Mouse (Mus musculus): ENCODE results near the gene Ect2. TPM values are rescaled to one million over a fixed set of nuclear protein-coding genes. Genes with fewer than 3 reads are reported as not detected.

Ect2 gene
- polyA plus RNA-seq, 1 experiment from 2014 or later: 69.8 TPM

DNA sequence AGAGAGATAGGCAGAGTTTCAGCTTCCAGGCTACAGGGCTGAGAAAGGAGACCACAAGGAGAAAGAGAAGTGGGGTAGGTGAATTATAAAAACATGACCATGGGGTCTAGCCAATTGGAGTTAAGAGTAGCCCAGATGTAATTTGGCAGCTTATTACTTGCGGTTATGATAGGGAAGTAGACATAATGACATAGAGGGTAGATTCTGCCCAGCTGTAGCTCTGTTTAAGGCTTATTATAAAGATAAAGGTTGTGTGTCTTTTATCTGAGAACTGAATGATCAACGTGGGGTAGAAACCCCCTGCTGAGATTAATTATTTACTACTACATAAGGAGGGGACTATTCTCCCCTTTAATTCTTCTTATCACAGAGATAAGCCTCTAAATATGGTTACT lies 8.7 kb upstream of the Ect2 start:
- Histone ChIP-seq H3K4me2 (replicated peaks; ENCODE audit: low read depth, low read length) (no peak overlapping the region), H3K4me1 (ENCODE audit: control insufficient read depth, insufficient read depth, low read length) (no peaks in the 10 kb centered on the region), H3K36me3 (ENCODE audit: control insufficient read depth, insufficient read depth, low read length) (no peaks in the 10 kb centered on the region), H3K27ac (ENCODE audit: low read depth, low read length) (no peak overlapping the region), H3K9ac (ENCODE audit: low read depth, low read length) (no peak overlapping the region), H3K9me3 (ENCODE audit: control insufficient read depth, low read length) (no peaks in the 10 kb centered on the region), H3K4me3 (ENCODE audit: low read length) (no peak overlapping the region), H3K27me3 (ENCODE audit: control insufficient read depth, insufficient read depth, low read length) (no peaks in the 10 kb centered on the region)
- ATAC-seq (ENCODE audit: low FRiP score, low TSS enrichment): no peak
- WGBS: 66% methylated on average over 2 of the region's 2 CpGs

GRCm38 (mm10) chr3:27161645-27162409 lies 8.1 kb upstream of the Ect2 start:
- H3K27ac ChIP-seq (ENCODE audit: low read depth, low read length): no peak overlapping the region
- H3K4me2 ChIP-seq (replicated peaks; ENCODE audit: low read depth, low read length): no peak overlapping the region
- no peaks in the 10 kb centered on the region for H3K27me3 ChIP-seq (ENCODE audit: control insufficient read depth, insufficient read depth, low read length)
- no peaks in the 10 kb centered on the region for H3K9me3 ChIP-seq (ENCODE audit: control insufficient read depth, low read length)
- WGBS: 83% methylated on average over 6 of the region's 6 CpGs
- H3K9ac ChIP-seq (ENCODE audit: low read depth, low read length): no peak overlapping the region
- H3K4me3 ChIP-seq (ENCODE audit: low read length): no peak overlapping the region
- ATAC-seq (ENCODE audit: low FRiP score, low TSS enrichment): no peak
- no peaks in the 10 kb centered on the region for H3K36me3 ChIP-seq (ENCODE audit: control insufficient read depth, insufficient read depth, low read length)
- H3K4me1 ChIP-seq (ENCODE audit: control insufficient read depth, insufficient read depth, low read length): no peaks in the 10 kb centered on the region

- Histone ChIP-seq H3K9me3 (ENCODE audit: control insufficient read depth, low read length) (no peaks in the 10 kb centered on the region), H3K4me3 (ENCODE audit: low read length) (no peak overlapping the region), H3K27me3 (ENCODE audit: control insufficient read depth, insufficient read depth, low read length) (no peaks in the 10 kb centered on the region), H3K36me3 (ENCODE audit: control insufficient read depth, insufficient read depth, low read length) (no peaks in the 10 kb centered on the region), H3K9ac (ENCODE audit: low read depth, low read length) (no peak overlapping the region), H3K4me1 (ENCODE audit: control insufficient read depth, insufficient read depth, low read length) (peaks cover 7% of the 10 kb centered on the region; the same call in 1 of the 2 replicates), H3K27ac (ENCODE audit: low read depth, low read length) (no peak overlapping the region), H3K4me2 (replicated peaks; ENCODE audit: low read depth, low read length) (no peak overlapping the region)
- ATAC-seq (ENCODE audit: low FRiP score, low TSS enrichment): no peak
- WGBS: 60% methylated on average over 4 of the region's 4 CpGs
Measured at GRCm38 (mm10) chr3:27158910-27159309, 5.2 kb upstream of the Ect2 start.

DNA sequence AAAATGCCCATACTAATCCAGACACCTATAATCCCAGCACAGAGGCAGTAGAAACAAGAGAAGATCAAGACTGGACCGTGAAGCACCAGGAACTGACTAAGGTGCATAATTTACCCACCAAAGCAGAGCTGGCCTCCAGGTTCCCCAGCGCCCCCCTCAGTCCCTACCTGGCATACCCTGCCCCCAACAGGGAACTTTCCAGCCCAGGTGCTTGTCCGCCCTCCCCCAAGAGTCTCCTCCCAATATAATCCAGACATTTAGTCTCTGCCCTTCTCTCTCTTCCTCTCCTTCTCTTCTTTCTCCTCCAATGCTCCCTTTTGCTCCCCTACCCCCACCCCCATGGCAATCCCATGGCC lies 2.9 kb upstream of the Ect2 start:
- H3K4me2 ChIP-seq (replicated peaks; ENCODE audit: low read depth, low read length): no peak overlapping the region
- no peak for ATAC-seq (ENCODE audit: low FRiP score, low TSS enrichment)
- no peak overlapping the region for H3K27ac ChIP-seq (ENCODE audit: low read depth, low read length)
- H3K27me3 ChIP-seq (ENCODE audit: control insufficient read depth, insufficient read depth, low read length): no peaks in the 10 kb centered on the region
- WGBS: 66% methylated on average over 3 of the region's 3 CpGs
- H3K9me3 ChIP-seq (ENCODE audit: control insufficient read depth, low read length): no peaks in the 10 kb centered on the region
- no peak overlapping the region for H3K9ac ChIP-seq (ENCODE audit: low read depth, low read length)
- no peaks in the 10 kb centered on the region for H3K36me3 ChIP-seq (ENCODE audit: control insufficient read depth, insufficient read depth, low read length)
- no peak overlapping the region for H3K4me3 ChIP-seq (ENCODE audit: low read length)
- peaks cover 14% of the 10 kb centered on the region for H3K4me1 ChIP-seq (ENCODE audit: control insufficient read depth, insufficient read depth, low read length)

DNA sequence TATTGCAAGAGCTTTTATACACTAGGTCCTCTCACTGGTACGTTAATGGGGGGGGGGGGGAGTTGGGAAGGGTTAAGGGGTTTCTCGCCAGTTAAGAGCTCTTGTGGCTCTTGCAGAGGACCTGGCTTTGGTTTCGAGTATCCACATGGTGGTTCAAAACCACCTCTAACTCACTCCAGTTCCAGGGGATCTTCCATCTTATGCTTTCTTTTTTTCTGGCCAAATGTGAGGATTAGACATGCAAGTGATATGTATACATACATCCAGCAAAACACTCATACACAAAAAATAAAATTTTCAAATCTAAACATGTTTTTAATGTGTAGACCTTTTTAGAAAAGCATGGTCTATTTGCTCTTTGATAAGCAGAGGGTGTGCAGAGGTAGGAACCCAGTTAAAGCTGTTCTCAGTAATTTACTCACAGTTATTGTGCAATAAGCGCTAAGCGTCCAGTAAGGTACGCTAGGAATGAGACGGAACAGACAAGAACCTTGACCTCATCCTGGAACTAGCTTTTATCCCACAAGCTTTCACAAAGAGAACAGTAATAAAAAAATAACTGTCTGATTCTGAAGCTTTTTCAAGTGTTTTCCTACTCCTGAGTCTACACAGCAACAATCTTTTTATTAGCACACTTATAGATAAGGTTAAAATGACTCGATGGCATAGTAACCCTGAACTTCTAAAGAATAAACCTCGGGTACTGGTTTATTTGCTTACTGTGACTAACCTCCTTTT lies 2.3 kb upstream of the Ect2 start:
- Histone ChIP-seq H3K27me3 (ENCODE audit: control insufficient read depth, insufficient read depth, low read length) (no peaks in the 10 kb centered on the region), H3K4me3 (ENCODE audit: low read length) (no peak overlapping the region), H3K9me3 (ENCODE audit: control insufficient read depth, low read length) (no peaks in the 10 kb centered on the region), H3K27ac (ENCODE audit: low read depth, low read length) (no peak overlapping the region; the same call in 1 of the 2 replicates), H3K36me3 (ENCODE audit: control insufficient read depth, insufficient read depth, low read length) (no peaks in the 10 kb centered on the region), H3K4me1 (ENCODE audit: control insufficient read depth, insufficient read depth, low read length) (peaks cover 15% of the 10 kb centered on the region), H3K4me2 (replicated peaks; ENCODE audit: low read depth, low read length) (no peak overlapping the region), H3K9ac (ENCODE audit: low read depth, low read length) (no peak overlapping the region)
- WGBS: 73% methylated on average over 9 of the region's 9 CpGs
- no peak for ATAC-seq (ENCODE audit: low FRiP score, low TSS enrichment)

DNA sequence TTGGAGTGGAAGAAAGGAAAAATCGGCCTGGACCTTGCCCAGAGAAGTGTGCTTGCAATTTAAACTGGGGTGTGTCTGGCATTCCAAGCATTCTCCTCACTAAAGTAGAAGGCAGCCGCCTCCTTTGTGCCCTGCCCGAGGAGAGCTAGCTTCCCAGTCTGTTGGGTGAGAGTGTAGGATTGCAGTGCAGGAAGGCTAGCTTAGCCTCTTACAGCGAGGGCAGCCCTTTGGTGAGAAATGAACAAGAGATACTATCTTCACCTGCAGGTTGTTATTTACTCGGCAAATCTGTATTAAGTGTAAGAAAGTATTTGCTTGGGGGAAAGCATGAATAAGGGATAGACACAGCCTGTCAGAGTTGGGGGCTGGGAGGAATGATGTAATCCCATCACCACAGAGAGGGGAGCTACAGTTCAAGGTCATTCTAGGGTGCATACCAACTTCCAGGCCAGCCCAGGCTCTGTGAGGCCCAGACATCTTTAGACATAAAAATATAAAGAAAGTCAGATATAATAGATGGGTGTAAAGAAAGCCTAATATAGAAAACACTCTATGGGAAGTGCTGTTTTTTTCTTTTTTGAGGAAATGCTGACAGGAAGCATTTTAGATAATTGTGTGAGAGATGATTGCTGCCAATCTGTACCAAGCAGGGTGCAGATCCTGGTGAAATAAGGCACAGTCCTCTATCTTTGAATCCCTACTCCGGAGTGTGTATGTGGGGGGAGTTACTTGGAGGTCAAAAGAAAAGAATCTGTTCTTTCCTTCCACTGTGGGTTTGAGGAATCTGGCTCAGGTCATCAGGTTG lies 1.6 kb upstream of the Ect2 start:
- no peak for ATAC-seq (ENCODE audit: low FRiP score, low TSS enrichment)
- H3K4me2 ChIP-seq (replicated peaks; ENCODE audit: low read depth, low read length): no peak overlapping the region

DNA sequence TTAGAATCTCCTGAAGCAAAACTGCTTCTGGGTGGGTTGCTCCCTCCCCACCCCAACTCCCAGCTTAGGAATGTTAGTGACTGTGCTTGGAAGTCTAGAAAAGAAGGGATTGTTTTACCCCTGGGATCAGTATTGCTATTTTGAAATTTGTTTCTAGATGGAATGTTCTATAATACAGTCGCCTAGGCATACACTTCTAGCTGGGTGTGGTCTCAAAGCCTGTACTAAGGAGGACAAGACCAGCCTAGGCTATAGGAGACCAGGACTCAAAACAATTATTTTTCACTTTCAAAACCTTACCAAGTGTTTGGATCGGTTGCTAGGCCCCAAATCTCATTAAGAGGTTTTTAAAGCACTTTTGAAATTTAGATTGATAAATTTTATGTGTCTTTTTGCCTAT lies 602 bp upstream of the Ect2 start:
- peak; percentile 20; the same call in 1 of the 2 replicates for ATAC-seq (ENCODE audit: low FRiP score, low TSS enrichment)
- no peak overlapping the region for H3K9ac ChIP-seq (ENCODE audit: low read depth, low read length)
- WGBS: 59% methylated on average over 2 of the region's 2 CpGs

More for the DNA sequence above, 1.6 kb upstream of the Ect2 start:
- Histone ChIP-seq H3K36me3 (ENCODE audit: control insufficient read depth, insufficient read depth, low read length) (no peaks in the 10 kb centered on the region), H3K9ac (ENCODE audit: low read depth, low read length) (no peak overlapping the region), H3K27ac (ENCODE audit: low read depth, low read length) (peak overlapping the region; percentile 33), H3K4me1 (ENCODE audit: control insufficient read depth, insufficient read depth, low read length) (peaks cover 15% of the 10 kb centered on the region), H3K9me3 (ENCODE audit: control insufficient read depth, low read length) (no peaks in the 10 kb centered on the region), H3K27me3 (ENCODE audit: control insufficient read depth, insufficient read depth, low read length) (no peaks in the 10 kb centered on the region), H3K4me3 (ENCODE audit: low read length) (no peak overlapping the region)
- 22% methylated on average over 6 of the region's 6 CpGs for WGBS

DNA sequence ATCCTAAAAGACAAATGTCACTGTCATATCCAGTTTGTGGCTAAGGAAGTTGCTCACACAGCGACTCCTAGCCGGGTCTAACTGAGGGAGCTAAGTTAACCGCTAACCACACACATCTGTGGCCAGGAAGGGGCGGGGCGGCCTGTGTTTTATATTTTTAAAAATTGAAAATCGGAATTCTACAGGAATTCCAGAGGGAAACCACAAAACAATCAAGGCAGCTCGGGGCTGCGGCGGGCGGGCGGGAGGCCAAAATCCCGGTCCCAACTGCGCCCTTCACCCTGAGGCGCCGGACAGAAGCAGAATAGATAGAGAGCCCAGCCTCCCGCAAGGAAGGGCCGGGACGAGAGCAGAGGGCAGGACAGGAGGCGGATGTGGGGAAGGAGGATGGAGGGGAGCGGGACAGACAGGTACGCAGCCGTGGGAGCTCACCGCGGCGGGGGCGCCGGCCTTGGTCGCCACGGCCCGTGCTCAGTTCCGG lies 447 bp downstream of the Ect2 start:
- Histone ChIP-seq H3K27ac (ENCODE audit: low read depth, low read length) (peak overlapping the region; percentile 86), H3K9ac (ENCODE audit: low read depth, low read length) (peak overlapping the region; percentile 89), H3K27me3 (ENCODE audit: control insufficient read depth, insufficient read depth, low read length) (no peaks in the 10 kb centered on the region), H3K36me3 (ENCODE audit: control insufficient read depth, insufficient read depth, low read length) (peaks cover 13% of the 10 kb centered on the region; the same call in 1 of the 2 replicates), H3K4me2 (replicated peaks; ENCODE audit: low read depth, low read length) (peak overlapping the region; percentile 62), H3K4me3 (ENCODE audit: low read length) (peak overlapping the region; percentile 93), H3K9me3 (ENCODE audit: control insufficient read depth, low read length) (no peaks in the 10 kb centered on the region), H3K4me1 (ENCODE audit: control insufficient read depth, insufficient read depth, low read length) (peaks cover 15% of the 10 kb centered on the region)
- peak; percentile 68 for ATAC-seq (ENCODE audit: low FRiP score, low TSS enrichment)
- 1% methylated on average over 26 of the region's 31 CpGs for WGBS

More for the DNA sequence above, 602 bp upstream of the Ect2 start:
- Histone ChIP-seq H3K4me2 (replicated peaks; ENCODE audit: low read depth, low read length) (peak overlapping the region; percentile 25; the same call in 1 of the 2 replicates), H3K27me3 (ENCODE audit: control insufficient read depth, insufficient read depth, low read length) (no peaks in the 10 kb centered on the region), H3K4me3 (ENCODE audit: low read length) (peak overlapping the region; percentile 93), H3K36me3 (ENCODE audit: control insufficient read depth, insufficient read depth, low read length) (peaks cover 8% of the 10 kb centered on the region; the same call in 1 of the 2 replicates), H3K27ac (ENCODE audit: low read depth, low read length) (peak overlapping the region; percentile 33; the same call in 1 of the 2 replicates), H3K9me3 (ENCODE audit: control insufficient read depth, low read length) (no peaks in the 10 kb centered on the region), H3K4me1 (ENCODE audit: control insufficient read depth, insufficient read depth, low read length) (peaks cover 15% of the 10 kb centered on the region)

All from kidney, embryonic 14.5 days (tissue).